Mouse (Mus musculus): ENCODE data around the gene Fam49a. TPM values are rescaled to one million over a fixed set of nuclear protein-coding genes. Genes with fewer than 3 reads are reported as not detected.

The Fam49a gene
- total and polyA plus RNA-seq, 2 experiments from 2014 or later = 55.5 to 67.1 TPM

DNA sequence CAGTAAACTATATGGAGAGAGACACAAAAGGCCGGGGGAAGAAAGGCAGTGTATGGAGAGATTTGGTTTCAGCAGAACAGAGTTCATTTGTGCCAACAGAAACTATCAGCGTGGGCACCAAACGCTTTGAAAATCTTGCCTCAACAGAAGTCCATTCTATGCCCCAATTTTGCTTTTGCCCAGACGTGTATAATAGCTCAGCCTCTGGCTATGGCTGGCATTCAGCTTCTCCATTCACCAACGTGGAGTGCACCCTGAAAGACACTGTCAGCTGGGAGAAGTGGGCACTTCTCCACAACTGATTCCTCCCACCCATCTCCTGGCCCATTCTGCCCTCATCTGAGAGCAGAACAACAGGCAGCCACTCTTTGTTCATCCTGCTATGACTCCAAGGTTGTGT is 163.2 kb downstream of the Fam49a start:
- no peak for ATAC-seq
- no peak overlapping the region for H3K4me3 ChIP-seq (ENCODE audit: low read length)
- H3K36me3 ChIP-seq (ENCODE audit: insufficient read depth, low read length) = no peaks in the 10 kb centered on the region
- no peaks in the 10 kb centered on the region for H3K27me3 ChIP-seq (ENCODE audit: insufficient read depth, low read length)
- WGBS = 53% methylated on average over 5 of the region's 5 CpGs
- H3K27ac ChIP-seq = no peak overlapping the region
- H3K4me2 ChIP-seq (ENCODE audit: low read depth, low read length) = no peak overlapping the region
- no peak for DNase-seq (ENCODE audit: low spot score)
- no peak for TF ChIP-seq CTCF (IDR thresholded peaks at IDR 0.05; ENCODE audit: low read depth)
- peaks cover 5% of the 10 kb centered on the region; the same call in 1 of the 2 replicates for H3K4me1 ChIP-seq (ENCODE audit: insufficient read depth, low read length)
- H3K9ac ChIP-seq (replicated peaks; ENCODE audit: low read length) = no peak overlapping the region
- H3K9me3 ChIP-seq (ENCODE audit: low read length) = no peaks in the 10 kb centered on the region

DNA sequence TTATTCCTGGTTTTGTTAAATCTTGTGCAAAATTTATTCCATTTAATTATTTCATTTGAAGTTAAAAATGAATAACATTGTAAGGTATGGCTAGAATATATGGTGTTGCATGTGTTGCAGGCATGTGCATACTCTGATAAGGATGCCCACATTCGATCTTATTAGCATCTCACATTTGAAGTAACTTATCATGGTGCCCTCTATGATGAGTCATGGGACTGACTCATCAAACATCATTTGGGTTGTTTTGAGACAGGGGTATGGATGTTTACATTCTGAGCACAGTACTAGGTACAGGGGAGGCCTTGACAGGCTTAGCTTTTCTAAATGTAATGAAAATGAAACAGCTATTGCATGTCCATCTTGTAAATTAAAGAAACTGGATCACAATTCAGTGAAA is 165.3 kb downstream of the Fam49a start:
- ATAC-seq (no peak), DNase-seq (ENCODE audit: low spot score) (no peak)
- H3K4me3 ChIP-seq (ENCODE audit: low read length) = no peak overlapping the region
- WGBS = 92% methylated on average over 1 of the region's 1 CpGs
- H3K9me3 ChIP-seq (ENCODE audit: low read length) = no peaks in the 10 kb centered on the region
- H3K27me3 ChIP-seq (ENCODE audit: insufficient read depth, low read length) = no peaks in the 10 kb centered on the region
- TF ChIP-seq CTCF (IDR thresholded peaks at IDR 0.05; ENCODE audit: low read depth) = no peak
- no peak overlapping the region for H3K27ac ChIP-seq
- H3K4me1 ChIP-seq (ENCODE audit: insufficient read depth, low read length) = no peaks in the 10 kb centered on the region
- H3K4me2 ChIP-seq (ENCODE audit: low read depth, low read length) = no peak overlapping the region
- no peaks in the 10 kb centered on the region for H3K36me3 ChIP-seq (ENCODE audit: insufficient read depth, low read length)
- H3K9ac ChIP-seq (replicated peaks; ENCODE audit: low read length) = no peak overlapping the region

DNA sequence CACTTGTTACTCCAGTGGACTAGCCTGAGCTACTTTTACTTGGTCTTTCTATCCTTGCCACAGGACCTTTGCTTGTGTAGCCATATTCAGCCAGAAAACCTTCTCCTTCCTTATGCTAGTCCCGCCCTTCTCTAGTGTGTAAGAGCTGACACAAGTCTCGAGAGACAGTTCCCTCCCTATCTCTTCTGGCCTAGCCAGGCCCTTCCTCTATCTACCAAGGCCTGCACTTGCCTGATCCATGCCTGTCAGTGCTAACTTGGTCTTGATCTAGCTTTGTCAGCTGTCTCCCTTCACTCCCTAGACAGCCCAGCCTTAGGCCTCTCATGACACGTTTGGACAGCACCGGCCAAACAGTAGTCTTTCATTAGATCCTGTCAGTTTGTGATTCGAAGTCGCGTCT is 166.9 kb downstream of the Fam49a start:
- TF ChIP-seq CTCF (IDR thresholded peaks at IDR 0.05; ENCODE audit: low read depth) = no peak
- Histone ChIP-seq H3K4me1 (ENCODE audit: insufficient read depth, low read length) (no peaks in the 10 kb centered on the region), H3K27me3 (ENCODE audit: insufficient read depth, low read length) (no peaks in the 10 kb centered on the region), H3K9ac (replicated peaks; ENCODE audit: low read length) (no peak overlapping the region), H3K9me3 (ENCODE audit: low read length) (no peaks in the 10 kb centered on the region), H3K36me3 (ENCODE audit: insufficient read depth, low read length) (no peaks in the 10 kb centered on the region), H3K27ac (no peak overlapping the region), H3K4me2 (ENCODE audit: low read depth, low read length) (no peak overlapping the region), H3K4me3 (ENCODE audit: low read length) (no peak overlapping the region)
- 88% methylated on average over 7 of the region's 7 CpGs for WGBS
- DNase-seq (ENCODE audit: low spot score) (no peak), ATAC-seq (no peak)
